ENCODE assay signal across 24 mouse cellular contexts in the genomic region with DNA sequence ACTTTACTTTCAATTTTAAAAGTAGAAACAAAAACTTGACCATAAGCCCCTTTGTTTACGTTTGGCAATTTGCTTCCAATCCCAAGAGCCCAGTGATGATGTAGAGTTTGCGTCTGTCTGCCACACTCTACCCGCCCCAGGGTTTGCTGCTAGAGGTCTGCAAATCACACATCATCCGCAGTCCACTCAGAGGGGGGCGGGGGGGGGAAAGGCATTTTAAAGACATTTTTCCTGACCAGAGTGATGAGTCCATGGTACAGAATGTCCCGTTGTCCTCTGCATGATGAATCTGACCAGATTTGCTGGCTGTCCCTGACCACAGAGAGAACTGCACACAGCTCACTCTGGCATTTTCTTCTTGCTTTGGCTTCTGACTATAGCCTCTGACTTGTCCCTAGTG.
DNase-seq lines count a peak whose midpoint lies in the region; ATAC-seq and TF ChIP-seq lines count a peak whose summit lies in the region.
"Had no signal": no experiment of that assay in that cellular context is flagged by ENCODE, and none has a peak within 500 bp of the region (broad histone marks: within the 10 kb centered on the region; RNA-seq: fewer than 3 reads in every experiment).

No protein-coding gene starts in this region.

- TF ChIP-seq EP300 in lung, postnatal 0 days (IDR thresholded peaks at IDR 0.05): peak; percentile 84

- WGBS in lung, embryonic 14.5 days: 50% methylated on average over 6 of the region's 6 CpGs
- WGBS in lung, postnatal 0 days: 74% methylated on average over 6 of the region's 6 CpGs
- WGBS in forebrain, embryonic 16.5 days: 95% methylated on average over 6 of the region's 6 CpGs

- no peaks in the 10 kb centered on the region for H3K4me1 ChIP-seq in lung, embryonic 14.5 days (ENCODE audit: insufficient read depth)
- no peaks in the 10 kb centered on the region for H3K4me1 ChIP-seq in lung, postnatal 0 days (ENCODE audit: insufficient read depth, low read depth, low read length)
- H3K4me1 ChIP-seq in forebrain, embryonic 16.5 days (replicated peaks; ENCODE audit: control insufficient read depth, insufficient read depth, low read length): no peaks in the 10 kb centered on the region
- H3K4me1 ChIP-seq: heart, embryonic 12.5 days; heart, embryonic 15.5 days; hindbrain, embryonic 13.5 days had no signal

- no peaks in the 10 kb centered on the region for H3K27me3 ChIP-seq in lung, embryonic 14.5 days (ENCODE audit: insufficient read depth, low read length)
- H3K27me3 ChIP-seq in lung, postnatal 0 days (replicated peaks; ENCODE audit: insufficient read depth, low read length): no peaks in the 10 kb centered on the region
- H3K27me3 ChIP-seq in C2C12 (ENCODE audit: control insufficient read depth, insufficient read depth, insufficient read length) (no peaks in the 10 kb centered on the region), myocyte (ENCODE audit: control insufficient read depth, insufficient read depth, insufficient read length) (no peaks in the 10 kb centered on the region)
- no peaks in the 10 kb centered on the region for H3K27me3 ChIP-seq in forebrain, embryonic 16.5 days (replicated peaks; ENCODE audit: control insufficient read depth, insufficient read depth, low read length)
- H3K27me3 ChIP-seq: heart, embryonic 12.5 days; heart, embryonic 15.5 days; hindbrain, embryonic 13.5 days; Patski had no signal

- H3K9ac ChIP-seq in lung, embryonic 14.5 days: no peak overlapping the region
- no peak overlapping the region for H3K9ac ChIP-seq in lung, postnatal 0 days (replicated peaks; ENCODE audit: low read depth)
- H3K9ac ChIP-seq in forebrain, embryonic 16.5 days (replicated peaks; ENCODE audit: low read depth, low read length): no peak overlapping the region
- H3K9ac ChIP-seq: heart, embryonic 12.5 days; heart, embryonic 15.5 days; hindbrain, embryonic 13.5 days had no signal

- H3K36me3 ChIP-seq in lung, embryonic 14.5 days (ENCODE audit: insufficient read depth): 0 out of 2 replicates have a peak, but pooled peaks cover 3% of the 10 kb centered on the region
- H3K36me3 ChIP-seq in lung, postnatal 0 days (ENCODE audit: insufficient read depth, low read length): no peaks in the 10 kb centered on the region
- H3K36me3 ChIP-seq in C2C12 (ENCODE audit: control insufficient read depth, insufficient read depth): peaks cover 68% of the 10 kb centered on the region
- H3K36me3 ChIP-seq in myocyte (ENCODE audit: control insufficient read depth, insufficient read depth): no peaks in the 10 kb centered on the region
- no peaks in the 10 kb centered on the region for H3K36me3 ChIP-seq in forebrain, embryonic 16.5 days (ENCODE audit: control insufficient read depth, insufficient read depth)
- H3K36me3 ChIP-seq: heart, embryonic 15.5 days; hindbrain, embryonic 10.5 days; hindbrain, embryonic 13.5 days had no signal

- H3K79me3 ChIP-seq in C2C12 (ENCODE audit: low read depth): peaks cover 1% of the 10 kb centered on the region

- no peaks in the 10 kb centered on the region for H3K79me2 ChIP-seq in C2C12 (ENCODE audit: control insufficient read depth, insufficient read depth)
- no peaks in the 10 kb centered on the region for H3K79me2 ChIP-seq in myocyte (ENCODE audit: control insufficient read depth, insufficient read depth)

- no peak overlapping the region for H3K27ac ChIP-seq in lung, embryonic 14.5 days (ENCODE audit: low read depth)
- no peak overlapping the region for H3K27ac ChIP-seq in lung, postnatal 0 days (ENCODE audit: low read length)
- no peak overlapping the region for H3K27ac ChIP-seq in forebrain, embryonic 16.5 days (ENCODE audit: low read length)
- H3K27ac ChIP-seq: heart, embryonic 15.5 days; hindbrain, embryonic 10.5 days; hindbrain, embryonic 13.5 days had no signal

- no peak overlapping the region for H3K4me2 ChIP-seq in lung, embryonic 14.5 days
- H3K4me2 ChIP-seq in lung, postnatal 0 days (replicated peaks; ENCODE audit: low read depth, low read length): no peak overlapping the region
- H3K4me2 ChIP-seq in myocyte (ENCODE audit: low read depth): peak overlapping the region; percentile 45
- no peak overlapping the region for H3K4me2 ChIP-seq in forebrain, embryonic 16.5 days (ENCODE audit: low read length)
- H3K4me2 ChIP-seq: heart, embryonic 12.5 days; heart, embryonic 15.5 days; hindbrain, embryonic 13.5 days had no signal

- H3ac ChIP-seq in C2C12 (ENCODE audit: control insufficient read depth, insufficient read length, low read depth) (peak overlapping the region; percentile 41), myocyte (ENCODE audit: control insufficient read depth, insufficient read length) (no peak overlapping the region)

- ATAC-seq in lung, embryonic 14.5 days (ENCODE audit: insufficient read depth): no peak; the same call in 1 of the 2 replicates
- ATAC-seq in lung, postnatal 0 days: peak; percentile 86
- ATAC-seq in forebrain, embryonic 16.5 days: no peak
- ATAC-seq: forebrain, embryonic 14.5 days; hindbrain, embryonic 16.5 days; Patski had no signal

- H3K9me3 ChIP-seq in lung, embryonic 14.5 days (ENCODE audit: low read depth, low read length): no peaks in the 10 kb centered on the region
- no peaks in the 10 kb centered on the region for H3K9me3 ChIP-seq in lung, postnatal 0 days (ENCODE audit: low read length)
- H3K9me3 ChIP-seq in forebrain, embryonic 16.5 days (ENCODE audit: control insufficient read depth, low read length): no peaks in the 10 kb centered on the region
- H3K9me3 ChIP-seq: heart, embryonic 12.5 days; heart, embryonic 15.5 days; hindbrain, embryonic 10.5 days; hindbrain, embryonic 13.5 days had no signal

- no peak for TF ChIP-seq POLR2A in myocyte (IDR thresholded peaks at IDR 0.05; ENCODE audit: insufficient read length, low read depth)

- no peak overlapping the region for H3K4me3 ChIP-seq in lung, embryonic 14.5 days (ENCODE audit: low read depth, low read length)
- H3K4me3 ChIP-seq in lung, postnatal 0 days (ENCODE audit: low read depth, low read length): no peak overlapping the region
- H3K4me3 ChIP-seq in C2C12 (ENCODE audit: insufficient read depth, poor library complexity, severe bottlenecking): no peak overlapping the region
- H3K4me3 ChIP-seq in myocyte: no peak overlapping the region
- no peak overlapping the region for H3K4me3 ChIP-seq in forebrain, embryonic 16.5 days (replicated peaks; ENCODE audit: low read length)
- H3K4me3 ChIP-seq: heart, embryonic 12.5 days; heart, embryonic 15.5 days; hindbrain, embryonic 10.5 days; hindbrain, embryonic 13.5 days had no signal

- no peak for TF ChIP-seq CTCF in lung, embryonic 14.5 days (IDR thresholded peaks at IDR 0.05; ENCODE audit: low read depth)
- TF ChIP-seq CTCF in lung, postnatal 0 days (IDR thresholded peaks at IDR 0.05): no peak
- no peak for TF ChIP-seq CTCF in C2C12 (IDR thresholded peaks at IDR 0.05; ENCODE audit: control insufficient read depth, insufficient read depth, insufficient read length)

- peak; percentile 37 for DNase-seq in lung, embryonic 14.5 days
- DNase-seq in lung, adult 18-20 months: no peak
- DNase-seq in lung, postnatal 0 days (ENCODE audit: low spot score): peak; percentile 71
- no peak for DNase-seq in lung, postnatal 14 days
- no peak for DNase-seq in spleen, postnatal 10 days (ENCODE audit: low spot score in 2 of 2)
- DNase-seq: adrenal gland, postnatal 10 days; adrenal gland, postnatal 36 days; cerebellum, adult 18-20 months; cerebellum, adult 9-10 months; cerebellum, postnatal 14 days; gastrocnemius, postnatal 25 days; heart, adult 18-20 months; heart, postnatal 10 days; heart, postnatal 36 days had no signal

TF ChIP-seq in C2C12, 6 proteins besides CTCF, POLR2A, EP300 and RAD21:
- TF ChIP-seq MAX (IDR thresholded peaks at IDR 0.05) (peak; percentile 28), FOSL1 (IDR thresholded peaks at IDR 0.05; ENCODE audit: insufficient read depth, low read length, poor library complexity, severe bottlenecking) (no peak), USF1 (IDR thresholded peaks at IDR 0.05; ENCODE audit: low read depth) (no peak), MYOG (IDR thresholded peaks at IDR 0.05; ENCODE audit: control insufficient read depth, extremely low read depth, insufficient read length) (no peak), MYOD1 (IDR thresholded peaks at IDR 0.05; ENCODE audit: control insufficient read depth, insufficient read length, low read depth) (peak; percentile 69), CEBPB (IDR thresholded peaks at IDR 0.05; ENCODE audit: low read depth) (no peak)

TF ChIP-seq in myocyte, 11 proteins besides CTCF, POLR2A, EP300 and RAD21:
- TF ChIP-seq MYOD1 (IDR thresholded peaks at IDR 0.05; ENCODE audit: control insufficient read depth in 1 of 3, insufficient read length in 2 of 3, low read depth in 2 of 3) (no peak), POLR2AphosphoS2 (IDR thresholded peaks at IDR 0.05; ENCODE audit: insufficient read length, low read depth) (no peak), USF1 (IDR thresholded peaks at IDR 0.05; ENCODE audit: low read depth) (no peak), SRF (IDR thresholded peaks at IDR 0.05; ENCODE audit: control insufficient read depth, insufficient read length, low read depth) (no peak), TCF12 (IDR thresholded peaks at IDR 0.05; ENCODE audit: insufficient read depth, poor library complexity, severe bottlenecking) (no peak), CEBPB (IDR thresholded peaks at IDR 0.05; ENCODE audit: insufficient read depth, poor library complexity, severe bottlenecking) (no peak), TCF3 (IDR thresholded peaks at IDR 0.05; ENCODE audit: insufficient read length, low read depth) (no peak), REST (IDR thresholded peaks at IDR 0.05; ENCODE audit: insufficient read depth, insufficient read length) (no peak), E2F4 (IDR thresholded peaks at IDR 0.05; ENCODE audit: insufficient read depth) (no peak), MYOG (IDR thresholded peaks at IDR 0.05; ENCODE audit: control insufficient read depth in 1 of 3, insufficient read depth in 1 of 3, insufficient read length in 2 of 3, low read depth in 2 of 3) (no peak)
TF ChIP-seq in myocyte: peak in this region for 0.

Comparison
In these comparisons a context has a peak if more than half of its experiments do, and no peak if none do; other contexts are left out.
1. DNase-seq: peak in lung, embryonic 14.5 days (single experiment) and lung, postnatal 0 days (single experiment); none in lung, adult 18-20 months (0 of 2), lung, postnatal 14 days (single experiment) and spleen, postnatal 10 days (0 of 2).